Mouse (Mus musculus) urinary bladder, postnatal 14 days (tissue): ENCODE results near the gene Hoxc9.

Experiments
- DNase-seq: peaks from one replicate; pipeline ENCODE4 v3.0.0; 2021; ENCODE audit warnings: low spot score

Gene Hoxc9

GRCm38 (mm10) chr15:102977423-102977974, 1.3 kb downstream of the Hoxc9 start:
- DNase-seq = no peak

- no peak for DNase-seq
Observed at GRCm38 (mm10) chr15:102978615-102979515, 2.6 kb downstream of the Hoxc9 start.

- no peak for DNase-seq
Observed at GRCm38 (mm10) chr15:102979936-102980335, 3.7 kb downstream of the Hoxc9 start.

- DNase-seq = no peak
Observed at GRCm38 (mm10) chr15:102980352-102980751, 4.1 kb downstream of the Hoxc9 start.

GRCm38 (mm10) chr15:102980912-102981311, 4.7 kb downstream of the Hoxc9 start:
- DNase-seq = no peak

- DNase-seq = no peak
Observed at GRCm38 (mm10) chr15:102981379-102982288, 5.4 kb downstream of the Hoxc9 start.

- DNase-seq = no peak
Observed at GRCm38 (mm10) chr15:102983716-102984115, 7.5 kb downstream of the Hoxc9 start.

- DNase-seq = no peak
Observed at GRCm38 (mm10) chr15:102984521-102984920, 8.3 kb downstream of the Hoxc9 start.

- no peak for DNase-seq
Observed at GRCm38 (mm10) chr15:102984925-102985324, 8.7 kb downstream of the Hoxc9 start.

- peak; percentile 93 for DNase-seq
Observed at GRCm38 (mm10) chr15:102987124-102987833, 11.0 kb downstream of the Hoxc9 start.

- no peak for DNase-seq
Observed at GRCm38 (mm10) chr15:102988078-102988477, 11.8 kb downstream of the Hoxc9 start.

GRCm38 (mm10) chr15:102990461-102991397, 14.5 kb downstream of the Hoxc9 start, which contains the start of gene Hoxc8:
Hoxc8 (plus strand) TSS chr15:102990607.
- no peak for DNase-seq

GRCm38 (mm10) chr15:102991782-102992181, 15.5 kb downstream of the Hoxc9 start:
- DNase-seq = no peak

GRCm38 (mm10) chr15:102992206-102992605, 16.0 kb downstream of the Hoxc9 start:
- no peak for DNase-seq

GRCm38 (mm10) chr15:102992863-102993262, 16.6 kb downstream of the Hoxc9 start:
- DNase-seq = no peak

GRCm38 (mm10) chr15:102996548-102996947, 20.3 kb downstream of the Hoxc9 start:
- no peak for DNase-seq

GRCm38 (mm10) chr15:102997431-102997830, 21.2 kb downstream of the Hoxc9 start:
- DNase-seq = no peak

GRCm38 (mm10) chr15:102997939-102998355, 21.7 kb downstream of the Hoxc9 start, which contains the start of gene Hoxc6:
Hoxc6 (plus strand) TSS chr15:102998257.
- no peak for DNase-seq

- no peak for DNase-seq
Observed at GRCm38 (mm10) chr15:102998608-102999182, 22.5 kb downstream of the Hoxc9 start.
